Mouse (Mus musculus) MEL (cell line): ENCODE measurements around the gene Atl2. TPM values are rescaled to one million over a fixed set of nuclear protein-coding genes. Genes with fewer than 3 reads are reported as not detected.

Experiments
- DNase-seq: peaks from one replicate; pipeline ENCODE4 v3.0.0; 2011; ENCODE audit warnings: low read depth, low spot score
- H3K27ac ChIP-seq: 2 replicates; pipeline ENCODE4 v1.5.1; 2012; ENCODE audit warnings: low read depth, mild to moderate bottlenecking, control low read depth, low read length, moderate library complexity; ENCODE audit not compliant: control insufficient read depth
- H3K27me3 ChIP-seq, 2 experiments: fragments of 150-350 bp in 1 of 2; sonication (generic) in 1 of 2; 2 replicates each; pipeline ENCODE4 v1.6.1; 2012; ENCODE audit warnings: low read length in 2 of 2, mild to moderate bottlenecking in 2 of 2, improper control_type of control experiment in 1 of 2, moderate library complexity in 1 of 2; ENCODE audit not compliant: insufficient read depth in 2 of 2, control insufficient read depth in 1 of 2
- H3K36me3 ChIP-seq, 2 experiments: 2 replicates each; pipeline ENCODE4 v1.6.1; 2012 to 2014; ENCODE audit warnings: low read length in 2 of 2, improper control_type of control experiment in 1 of 2, inconsistent platforms in 1 of 2, mild to moderate bottlenecking in 1 of 2; ENCODE audit not compliant: insufficient read depth in 2 of 2, control insufficient read depth in 1 of 2
- H3K4me1 ChIP-seq, 2 experiments: fragments of 150-350 bp in 1 of 2; sonication (generic) in 1 of 2; 2 replicates each; pipeline ENCODE4 v1.6.1; 2012; ENCODE audit warnings: low read length in 2 of 2, improper control_type of control experiment in 1 of 2, mild to moderate bottlenecking in 1 of 2; ENCODE audit not compliant: insufficient read depth in 2 of 2, control insufficient read depth in 1 of 2
- H3K4me3 ChIP-seq, 2 experiments: fragments of 150-350 bp in 1 of 2; sonication (generic) in 1 of 2; 2 replicates each; pipeline ENCODE4 v1.5.1; 2012; ENCODE audit warnings: low read depth in 2 of 2, low read length in 2 of 2, mild to moderate bottlenecking in 2 of 2, moderate library complexity in 2 of 2, control low read depth in 1 of 2, improper control_type of control experiment in 1 of 2; ENCODE audit not compliant: control insufficient read depth in 1 of 2, insufficient read depth in 1 of 2
- H3K79me2 ChIP-seq: 2 replicates; pipeline ENCODE4 v1.6.1; 2012; ENCODE audit warnings: mild to moderate bottlenecking, low read length, moderate library complexity; ENCODE audit not compliant: control insufficient read depth, poor library complexity, insufficient read depth
- H3K9ac ChIP-seq: 2 replicates; pipeline ENCODE4 v1.6.1; 2012; ENCODE audit warnings: low read depth, mild to moderate bottlenecking, control low read depth, low read length, moderate library complexity; ENCODE audit not compliant: control insufficient read depth, poor library complexity, severe bottlenecking
- H3K9me3 ChIP-seq: fragments of 150-350 bp; sonication (generic); replicated peaks from 2 replicates; pipeline ENCODE4 v1.6.1; 2012; ENCODE audit warnings: mild to moderate bottlenecking, low read length, improper control_type of control experiment, moderate library complexity; ENCODE audit not compliant: insufficient read depth
- CHD1 ChIP-seq: IDR thresholded peaks from 2 replicates; pipeline ENCODE4 v1.6.1; 2012; ENCODE audit warnings: low read depth, mild to moderate bottlenecking, inconsistent platforms, low read length, improper control_type of control experiment
- CHD2 ChIP-seq: IDR thresholded peaks from 2 replicates; pipeline ENCODE4 v1.6.1; 2011; ENCODE audit warnings: low read length, improper control_type of control experiment
- CTCF ChIP-seq, 3 experiments: IDR thresholded peaks in 2 of 3; conservative IDR thresholded peaks in 1 of 3; 2 replicates each; pipeline ENCODE4 v1.5.1; 2011 to 2012; ENCODE audit warnings: low read length in 3 of 3, low read depth in 2 of 3, mild to moderate bottlenecking in 2 of 3, improper control_type of control experiment in 1 of 3, inconsistent platforms in 1 of 3, mixed read lengths in 1 of 3, moderate library complexity in 1 of 3; ENCODE audit not compliant: control insufficient read depth in 1 of 3, insufficient read depth in 1 of 3, poor library complexity in 1 of 3, severe bottlenecking in 1 of 3
- ELF1 ChIP-seq: IDR thresholded peaks from 2 replicates; pipeline ENCODE4 v1.6.1; 2014; ENCODE audit warnings: low read depth, mild to moderate bottlenecking, inconsistent platforms, low read length, improper control_type of control experiment, moderate library complexity
- JUND ChIP-seq: IDR thresholded peaks from 2 replicates; pipeline ENCODE4 v1.6.1; 2011; ENCODE audit warnings: low read depth, mild to moderate bottlenecking, improper control_type of control experiment, low read length
- POLR2AphosphoS5 ChIP-seq: IDR thresholded peaks from 2 replicates; pipeline ENCODE4 v1.6.1; 2012; ENCODE audit warnings: low read depth, borderline replicate concordance, mild to moderate bottlenecking, inconsistent platforms, low read length, moderate library complexity, mixed read lengths
- RAD21 ChIP-seq: IDR thresholded peaks from 2 replicates; pipeline ENCODE4 v1.6.1; 2011; ENCODE audit warnings: mild to moderate bottlenecking, low read depth, low read length, improper control_type of control experiment
- RCOR1 ChIP-seq: IDR thresholded peaks from 2 replicates; pipeline ENCODE4 v1.6.1; 2012; ENCODE audit warnings: low read depth, mild to moderate bottlenecking, inconsistent platforms, low read length, improper control_type of control experiment
- SIN3A ChIP-seq: IDR thresholded peaks from 2 replicates; pipeline ENCODE4 v1.6.1; 2012; ENCODE audit warnings: low read length, improper control_type of control experiment, inconsistent platforms
- SMC3 ChIP-seq: IDR thresholded peaks from 2 replicates; pipeline ENCODE4 v1.6.1; 2011; ENCODE audit warnings: low read depth, low read length, improper control_type of control experiment
- TAL1 ChIP-seq: IDR thresholded peaks from 2 replicates; pipeline ENCODE4 v1.6.1; 2012; ENCODE audit warnings: mild to moderate bottlenecking, inconsistent platforms, low read length, moderate library complexity, mixed read lengths
- TBP ChIP-seq: IDR thresholded peaks from 2 replicates; pipeline ENCODE4 v1.8.0; 2011; ENCODE audit warnings: low read depth, low read length, improper control_type of control experiment
- ZC3H11A ChIP-seq: IDR thresholded peaks from 2 replicates; pipeline ENCODE4 v1.6.1; 2012; ENCODE audit warnings: low read depth, mild to moderate bottlenecking, inconsistent platforms, low read length, improper control_type of control experiment
- ZKSCAN1 ChIP-seq: IDR thresholded peaks from 2 replicates; pipeline ENCODE4 v1.6.1; 2012; ENCODE audit warnings: low read depth, mild to moderate bottlenecking, inconsistent platforms, low read length, improper control_type of control experiment, moderate library complexity
- ZMIZ1 ChIP-seq: IDR thresholded peaks from 2 replicates; pipeline ENCODE4 v1.6.1; 2012; ENCODE audit warnings: low read depth, mild to moderate bottlenecking, inconsistent platforms, low read length, improper control_type of control experiment, moderate library complexity
- ZNF384 ChIP-seq: IDR thresholded peaks from 2 replicates; pipeline ENCODE4 v1.6.1; 2012; ENCODE audit warnings: low read depth, mild to moderate bottlenecking, inconsistent platforms, low read length, improper control_type of control experiment
- polyA plus RNA-seq, 2 experiments: library from polyadenylated mRNA; stranded (reverse) in 1 of 2; unstranded in 1 of 2; fragments of >175 nt in 1 of 2; fragments of >200 nt in 1 of 2; gene quantifications; 2 replicates each; pipeline versions ENCODE4 v1.2.1 to v1.2.4; 2012; ENCODE audit warnings: low replicate concordance in 2 of 2, low read depth in 1 of 2; ENCODE audit not compliant: insufficient read length in 2 of 2, insufficient read depth in 1 of 2, missing spikeins in 1 of 2
- total RNA-seq: library from RNA; depleted of rRNA; stranded (reverse); fragments of 300-350 nt; gene quantifications from 2 replicates; pipeline ENCODE4 v1.2.3, GENCODE M21; 2012

The Atl2 gene
- total and polyA plus RNA-seq, 3 experiments = 29.5 to 118 (median 43.3) TPM

DNA sequence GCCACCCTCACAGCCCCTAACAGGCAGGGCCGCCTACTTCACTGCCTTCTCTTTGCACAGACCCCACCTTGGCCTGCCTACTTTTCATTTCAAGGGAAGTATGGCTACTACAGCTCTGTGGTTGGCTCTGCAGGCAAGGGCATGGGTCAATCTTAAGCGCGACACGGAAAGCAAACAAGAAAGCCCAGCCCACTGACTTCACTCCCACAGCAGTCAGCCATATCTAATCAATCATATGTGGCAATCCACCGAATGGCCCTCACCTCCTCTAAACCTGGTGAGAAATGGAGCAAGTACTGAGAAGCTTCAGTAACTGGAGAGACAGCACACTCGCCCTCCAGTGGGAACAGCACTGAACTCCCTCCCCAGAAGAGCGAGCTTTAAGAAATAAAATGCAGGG lies 4.0 kb downstream of the Atl2 start:
- no peaks in the 10 kb centered on the region for H3K9me3 ChIP-seq
- H3K79me2 ChIP-seq = peaks cover 79% of the 10 kb centered on the region
- H3K4me3 ChIP-seq = no peak overlapping the region
- no peak for TF ChIP-seq ZKSCAN1
- TF ChIP-seq CTCF (IDR thresholded peaks at IDR 0.05 in 2 of 3, conservative IDR thresholded peaks at IDR 0.05 in 1 of 3; ENCODE audit: control insufficient read depth in 1 of 3, insufficient read depth in 1 of 3, low read depth in 2 of 3, low read length in 3 of 3, poor library complexity in 1 of 3, severe bottlenecking in 1 of 3) = no peak
- TF ChIP-seq ELF1 = no peak
- no peak for TF ChIP-seq CHD2
- no peak for TF ChIP-seq RCOR1
- no peak for TF ChIP-seq SIN3A
- TF ChIP-seq JUND = no peak
- no peak for DNase-seq
- H3K36me3 ChIP-seq = peaks cover 4 to 38% of the 10 kb centered on the region in 2 experiments
- H3K9ac ChIP-seq = no peak overlapping the region
- no peaks in the 10 kb centered on the region for H3K27me3 ChIP-seq
- peaks cover 8 to 24% of the 10 kb centered on the region in 2 experiments for H3K4me1 ChIP-seq
- no peak overlapping the region for H3K27ac ChIP-seq

DNA sequence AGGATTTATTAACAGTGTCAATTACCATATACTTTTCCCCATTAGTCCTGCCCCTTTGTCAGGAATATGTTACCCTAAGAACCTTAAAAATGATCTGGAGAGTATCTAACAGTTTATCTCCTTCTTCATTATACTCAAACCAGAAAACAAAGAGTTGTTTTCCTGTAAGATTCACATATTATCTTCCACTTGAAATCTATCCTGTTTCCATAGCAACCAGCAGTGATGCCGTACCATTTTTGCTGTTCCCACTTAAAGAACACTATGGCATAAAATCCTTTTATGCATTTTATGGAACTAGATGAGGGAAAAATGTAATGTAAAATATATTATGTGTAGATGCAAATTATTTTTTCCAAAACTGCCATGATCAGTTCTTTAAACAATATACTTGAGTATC lies 8.0 kb downstream of the Atl2 start:
- TF ChIP-seq TAL1 = no peak
- TF ChIP-seq ZMIZ1 = no peak
- TF ChIP-seq ZNF384 = no peak
- TF ChIP-seq POLR2AphosphoS5 = no peak
- no peak for TF ChIP-seq SMC3
- no peak for TF ChIP-seq RCOR1
- TF ChIP-seq CTCF (IDR thresholded peaks at IDR 0.05 in 2 of 3, conservative IDR thresholded peaks at IDR 0.05 in 1 of 3; ENCODE audit: control insufficient read depth in 1 of 3, insufficient read depth in 1 of 3, low read depth in 2 of 3, low read length in 3 of 3, poor library complexity in 1 of 3, severe bottlenecking in 1 of 3) = no peak
- Histone ChIP-seq H3K9me3 (no peaks in the 10 kb centered on the region), H3K4me1 (peaks cover 2 to 5% of the 10 kb centered on the region in 2 experiments), H3K4me3 (no peak overlapping the region), H3K79me2 (peaks cover 73% of the 10 kb centered on the region), H3K9ac (no peak overlapping the region), H3K27ac (no peak overlapping the region), H3K36me3 (peaks cover 4 to 21% of the 10 kb centered on the region in 2 experiments), H3K27me3 (no peaks in the 10 kb centered on the region)
- no peak for DNase-seq

DNA sequence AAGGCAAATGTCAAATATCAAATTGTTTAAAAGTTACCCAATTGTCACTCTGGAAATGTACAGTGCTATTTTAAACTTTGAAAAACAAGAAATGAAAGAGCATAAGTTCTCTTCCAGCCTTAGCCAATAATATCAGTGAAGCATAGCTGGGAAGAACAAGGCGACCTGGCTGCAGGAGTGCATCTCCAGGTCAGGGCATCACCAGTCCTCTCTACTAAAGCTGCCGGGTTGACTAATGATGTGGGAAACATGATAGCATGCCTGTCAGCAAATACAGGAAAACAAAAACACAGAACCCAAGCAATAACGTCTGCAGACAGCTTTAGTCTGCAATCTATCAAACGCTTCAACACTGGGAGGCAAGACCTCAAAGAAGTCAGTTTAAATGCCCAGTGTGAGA lies 12.7 kb downstream of the Atl2 start:
- peaks cover 57% of the 10 kb centered on the region for H3K79me2 ChIP-seq
- no peak overlapping the region for H3K9ac ChIP-seq
- no peak for TF ChIP-seq ZC3H11A
- TF ChIP-seq RAD21 = no peak
- TF ChIP-seq TBP = no peak
- no peak for TF ChIP-seq SIN3A
- TF ChIP-seq CHD1 = no peak
- no peaks in the 10 kb centered on the region for H3K9me3 ChIP-seq
- no peaks in the 10 kb centered on the region for H3K27me3 ChIP-seq
- no peak for DNase-seq
- peaks cover 6 to 9% of the 10 kb centered on the region in 2 experiments; a peak in 3 of 4 replicates for H3K36me3 ChIP-seq
- H3K4me1 ChIP-seq = peaks cover 7 to 8% of the 10 kb centered on the region in 2 experiments
- no peak overlapping the region for H3K27ac ChIP-seq
- no peak overlapping the region for H3K4me3 ChIP-seq
